Mouse (Mus musculus): ENCODE data around the gene Rftn1.

- TF ChIP-seq CTCF (IDR thresholded peaks at IDR 0.05; ENCODE audit: extremely low read depth, insufficient read depth, insufficient read length, insufficient replicate concordance) (no peak), POLR2A (IDR thresholded peaks at IDR 0.05; ENCODE audit: low read depth, low read length) (no peak)
Measured at GRCm38 (mm10) chr17:50025173-50025626, 165.3 kb downstream of the Rftn1 start.

All from spleen, adult 2 months (tissue).